Mouse (Mus musculus) neural tube, embryonic 12.5 days (tissue): ENCODE results near the gene Oxct2a. TPM values are rescaled to one million over a fixed set of nuclear protein-coding genes. Genes with fewer than 3 reads are reported as not detected.
"Not testable (repeated sequence)": the region's sequence is repeated elsewhere in the genome, so short reads cannot be mapped to it uniquely, and the experiment has no call there.

Experiments
- ATAC-seq: fragments of 200-750 bp; cut with Nextera tagmentation; 2 replicates; pipeline ENCODE4 v1.8.0; 2017; ENCODE audit warnings: low read depth, mild to moderate bottlenecking, moderate TSS enrichment, moderate library complexity; ENCODE audit not compliant: low FRiP score
- H3K27ac ChIP-seq: fragments of 300-500 bp; sonication (generic); 2 replicates; pipeline ENCODE4 v1.5.1; 2016
- H3K27me3 ChIP-seq: fragments of 300-500 bp; sonication (generic); replicated peaks from 2 replicates; pipeline ENCODE4 v1.6.1; 2016; ENCODE audit warnings: mild to moderate bottlenecking
- H3K36me3 ChIP-seq: fragments of 300-500 bp; sonication (generic); 2 replicates; pipeline ENCODE4 v1.6.1; 2016; ENCODE audit warnings: mild to moderate bottlenecking
- H3K4me1 ChIP-seq: fragments of 300-500 bp; sonication (generic); 2 replicates; pipeline ENCODE4 v1.6.1; 2016
- H3K4me2 ChIP-seq: fragments of 300-500 bp; sonication (generic); replicated peaks from 2 replicates; pipeline ENCODE4 v1.6.1; 2016; ENCODE audit warnings: mild to moderate bottlenecking
- H3K4me3 ChIP-seq: fragments of 300-500 bp; sonication (generic); 2 replicates; pipeline ENCODE4 v1.5.1; 2016
- H3K9ac ChIP-seq: fragments of 300-500 bp; sonication (generic); 2 replicates; pipeline ENCODE4 v1.6.1; 2016; ENCODE audit warnings: mild to moderate bottlenecking
- H3K9me3 ChIP-seq: fragments of 300-500 bp; sonication (generic); 2 replicates; pipeline ENCODE4 v1.6.1; 2016; ENCODE audit warnings: mild to moderate bottlenecking
- WGBS: fragments of 180-500 bp; shearing (Covaris S2); methylation state at CpG from one replicate; pipeline ENCODE4 v1.1.7; 2016; 5-methylcytosine and 5-hydroxymethylcytosine counted together
- polyA plus RNA-seq: library from polyadenylated mRNA; unstranded; fragments of >200 nt; fragmentation: Nextera tagmentation; extraction: Ambion mirVana; gene quantifications from 2 replicates; pipeline ENCODE4 v1.2.1, GENCODE M21; 2016

The Oxct2a gene
- polyA plus RNA-seq, 1 experiment from 2014 or later: not detected

GRCm38 (mm10) chr4:123284731-123285624 lies 38.5 kb downstream of the Oxct2a start:
- Histone ChIP-seq H3K4me2 (peak overlapping the region; percentile 88), H3K4me1 (peaks cover 25% of the 10 kb centered on the region), H3K9me3 (no peaks in the 10 kb centered on the region), H3K9ac (peak overlapping the region; percentile 51; the same call in 1 of the 2 replicates), H3K4me3 (0 out of 2 replicates have a peak overlapping the region, but pooled peaks have one; percentile 3), H3K27me3 (no peaks in the 10 kb centered on the region), H3K36me3 (peaks cover 37% of the 10 kb centered on the region), H3K27ac (no peak overlapping the region)
- no peak for ATAC-seq
- WGBS: 82% methylated on average over 6 of the region's 6 CpGs

DNA sequence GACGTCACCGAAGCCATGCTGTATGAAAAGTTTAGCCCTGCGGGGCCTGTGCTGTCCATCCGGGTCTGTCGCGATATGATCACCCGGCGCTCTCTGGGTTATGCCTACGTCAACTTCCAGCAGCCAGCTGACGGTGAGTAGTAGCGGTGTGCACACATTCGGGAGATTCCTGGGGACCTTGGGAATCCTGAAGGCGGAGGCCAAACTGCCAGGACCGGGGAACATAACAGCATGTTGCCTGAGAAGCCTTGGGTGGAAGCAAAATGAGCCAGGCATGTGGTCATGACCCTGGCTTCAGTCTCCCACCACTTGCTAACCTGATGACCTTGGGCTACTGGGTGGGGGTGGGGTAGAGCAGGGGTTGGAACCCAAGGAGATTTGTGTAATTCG lies 39.8 kb downstream of the Oxct2a start:
- peak; percentile 9; the same call in 1 of the 2 replicates for ATAC-seq
- 1% methylated on average over 13 of the region's 15 CpGs for WGBS
- Histone ChIP-seq H3K4me3 (peak overlapping the region; percentile 57), H3K4me2 (peak overlapping the region; percentile 88), H3K4me1 (peaks cover 25% of the 10 kb centered on the region), H3K36me3 (peaks cover 24% of the 10 kb centered on the region), H3K9ac (peak overlapping the region; percentile 51)
- not testable (repeated sequence) for H3K27ac ChIP-seq, H3K9me3 ChIP-seq, H3K27me3 ChIP-seq

DNA sequence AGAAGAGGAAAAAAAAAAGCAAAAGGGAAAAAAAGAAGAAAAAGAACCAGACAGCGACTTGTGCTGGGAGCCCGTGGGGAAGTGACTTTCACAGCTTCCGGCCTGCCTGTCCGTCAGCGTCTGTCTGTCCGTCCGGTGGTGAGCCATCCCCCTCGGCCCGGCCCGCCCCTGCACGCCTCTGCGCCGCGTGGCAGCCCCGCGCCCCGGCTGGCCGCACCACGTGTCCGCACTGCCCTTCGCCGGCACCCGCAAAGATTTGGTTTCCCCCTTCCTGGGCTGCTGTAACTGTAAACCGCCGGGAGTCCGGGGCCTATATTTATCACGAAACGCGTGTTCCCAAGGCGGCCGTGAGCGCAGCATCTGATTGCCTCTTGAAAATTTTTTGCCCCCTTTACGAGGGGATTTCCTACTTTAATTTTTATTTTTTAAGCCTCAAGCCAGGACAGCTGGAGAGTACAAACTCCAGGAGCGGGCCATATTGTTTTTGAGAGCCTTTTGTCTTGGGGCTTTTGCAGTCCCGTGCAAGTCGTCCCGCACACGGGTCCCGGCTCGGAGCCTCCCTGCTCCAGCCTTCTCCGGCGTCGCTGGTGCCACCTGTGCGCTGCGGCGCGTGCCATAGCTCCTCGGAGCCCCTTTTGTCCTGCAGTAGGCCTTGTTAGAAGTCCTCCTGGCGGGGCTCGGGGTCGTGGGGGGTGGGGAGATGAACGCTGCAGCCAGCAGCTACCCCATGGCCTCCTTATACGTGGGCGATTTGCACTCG lies 40.3 kb downstream of the Oxct2a start:
- peak; percentile 79 for ATAC-seq
- not testable (repeated sequence) for H3K27me3 ChIP-seq, H3K9me3 ChIP-seq, H3K27ac ChIP-seq
- peaks cover 25% of the 10 kb centered on the region for H3K4me1 ChIP-seq
- H3K4me2 ChIP-seq: peak overlapping the region; percentile 88
- WGBS: under 1% methylated on average over 44 of the region's 55 CpGs
- peaks cover 19% of the 10 kb centered on the region for H3K36me3 ChIP-seq
- peak overlapping the region; percentile 57 for H3K4me3 ChIP-seq
- H3K9ac ChIP-seq: peak overlapping the region; percentile 51

- peak; percentile 90 for ATAC-seq
- WGBS: under 1% methylated on average over 25 of the region's 25 CpGs
- Histone ChIP-seq H3K27ac (no peak overlapping the region), H3K9ac (peak overlapping the region; percentile 51; the same call in 1 of the 2 replicates), H3K36me3 (peaks cover 13% of the 10 kb centered on the region), H3K27me3 (no peaks in the 10 kb centered on the region), H3K4me2 (peak overlapping the region; percentile 88), H3K4me3 (peak overlapping the region; percentile 57), H3K4me1 (peaks cover 25% of the 10 kb centered on the region), H3K9me3 (no peaks in the 10 kb centered on the region)
Observed at GRCm38 (mm10) chr4:123282500-123282899, 40.9 kb downstream of the Oxct2a start.

GRCm38 (mm10) chr4:123280117-123280516 lies 43.3 kb downstream of the Oxct2a start:
- H3K4me1 ChIP-seq: peaks cover 14% of the 10 kb centered on the region
- no peaks in the 10 kb centered on the region for H3K36me3 ChIP-seq
- H3K4me3 ChIP-seq: no peak overlapping the region
- no peak overlapping the region for H3K9ac ChIP-seq
- WGBS: 80% methylated on average over 3 of the region's 3 CpGs
- ATAC-seq: no peak
- H3K27me3 ChIP-seq: no peaks in the 10 kb centered on the region
- H3K4me2 ChIP-seq: no peak overlapping the region
- H3K9me3 ChIP-seq: no peaks in the 10 kb centered on the region
- no peak overlapping the region for H3K27ac ChIP-seq

Other genes with a start within 250 kb of the Oxct2a start
- gene Bmp8b, start 218.5 kb downstream of the Oxct2a start, polyA plus RNA-seq: 0.22 and 0.29 TPM in 2 replicates
- 0.13 TPM in 1 of 2 replicates, not detected in the other for gene Oxct2b, start 207.4 kb downstream of the Oxct2a start, polyA plus RNA-seq
- gene Ppie, start 183.7 kb downstream of the Oxct2a start, polyA plus RNA-seq: 80.1 and 80.9 TPM in 2 replicates
- 3.8 and 4.2 TPM in 2 replicates for gene Hpcal4, start 140.4 kb downstream of the Oxct2a start, polyA plus RNA-seq
- 0.15 TPM in 1 of 2 replicates, not detected in the other for gene Nt5c1a, start 122.1 kb downstream of the Oxct2a start, polyA plus RNA-seq
- gene Heyl, start 90.1 kb downstream of the Oxct2a start, polyA plus RNA-seq: 20.1 and 24.6 TPM in 2 replicates
- gene Pabpc4, start 61.3 kb downstream of the Oxct2a start, polyA plus RNA-seq: 27.5 and 28.1 TPM in 2 replicates
- 0.41 and 0.45 TPM in 2 replicates for gene Bmp8a, start 19.6 kb upstream of the Oxct2a start, polyA plus RNA-seq